Mouse (Mus musculus) spleen, adult 2 months (tissue): ENCODE results near the gene Gas1. TPM values are rescaled to one million over a fixed set of nuclear protein-coding genes. Genes with fewer than 3 reads are reported as not detected.

Experiments
- DNase-seq, 2 experiments: peaks; one replicate each; pipeline versions ENCODE4 v3.0.0 to v3.0.0-alpha.2; 2012 to 2021; ENCODE audit warnings: low spot score in 2 of 2, low read depth in 1 of 2
- H3K27ac ChIP-seq: fragments of 200-500 bp; 2 replicates; pipeline ENCODE4 v1.5.1; 2012; ENCODE audit warnings: low read length, inconsistent platforms; ENCODE audit not compliant: insufficient read depth
- H3K27me3 ChIP-seq: fragments of 200-500 bp; 2 replicates; pipeline ENCODE4 v1.6.1; 2012; ENCODE audit warnings: mild to moderate bottlenecking, moderate library complexity, low read length, inconsistent platforms; ENCODE audit not compliant: control insufficient read depth, insufficient read depth
- H3K36me3 ChIP-seq: fragments of 200-500 bp; 2 replicates; pipeline ENCODE4 v1.6.1; 2012; ENCODE audit warnings: mild to moderate bottlenecking, low read length, inconsistent platforms; ENCODE audit not compliant: control insufficient read depth, insufficient read depth
- H3K4me1 ChIP-seq: fragments of 200-500 bp; 2 replicates; pipeline ENCODE4 v1.6.1; 2011; ENCODE audit warnings: inconsistent platforms; ENCODE audit not compliant: control insufficient read depth, insufficient read depth, insufficient read length
- H3K4me3 ChIP-seq: fragments of 200-500 bp; 2 replicates; pipeline ENCODE4 v1.5.1; 2011; ENCODE audit warnings: mild to moderate bottlenecking, inconsistent platforms; ENCODE audit not compliant: insufficient read depth, insufficient read length; ENCODE audit errors: extremely low read depth
- CTCF ChIP-seq: fragments of 200-500 bp; IDR thresholded peaks from 2 replicates; pipeline ENCODE4 v1.5.1; 2011; ENCODE audit warnings: mild to moderate bottlenecking, inconsistent platforms; ENCODE audit not compliant: insufficient read depth, insufficient read length, insufficient replicate concordance; ENCODE audit errors: extremely low read depth
- POLR2A ChIP-seq: fragments of 200-500 bp; IDR thresholded peaks from 2 replicates; pipeline ENCODE4 v1.6.1; 2011; ENCODE audit warnings: low read depth, low read length, inconsistent platforms
- WGBS: fragments of 180-500 bp; shearing (Covaris S2); methylation state at CpG from one replicate; pipeline ENCODE4 v1.1.7; 2018; 5-methylcytosine and 5-hydroxymethylcytosine counted together
- polyA plus RNA-seq: library from polyadenylated mRNA; depleted of rRNA; stranded (reverse); fragments of >200 nt; gene quantifications from 2 replicates; pipeline ENCODE4 v1.2.3, GENCODE M21; 2012

The Gas1 gene
- polyA plus RNA-seq, 1 experiment, result 17.7 TPM

DNA sequence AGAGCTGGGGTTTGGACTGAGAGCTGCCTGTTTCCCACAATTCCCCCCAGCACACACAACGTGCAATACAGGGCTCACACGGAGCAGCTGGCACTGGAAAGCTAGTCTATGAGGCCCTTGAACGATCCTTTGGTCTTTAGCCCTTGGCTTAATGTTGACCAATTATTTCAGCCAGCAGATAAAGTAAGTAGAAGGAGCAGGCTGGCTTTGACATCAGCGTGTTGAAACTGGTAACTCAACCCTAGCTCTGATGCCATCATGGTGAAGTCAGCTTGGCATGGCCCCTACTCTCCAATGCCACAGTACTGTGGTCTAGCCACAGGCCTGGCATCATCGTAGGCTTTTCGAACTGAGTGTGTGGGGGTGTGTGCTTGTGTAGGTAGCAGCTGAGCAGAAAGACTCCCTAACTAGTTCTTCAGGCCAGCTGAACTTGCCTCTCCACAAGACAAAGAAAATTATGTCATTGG lies 30.0 kb upstream of the Gas1 start:
- no peak for DNase-seq
- no peak overlapping the region for H3K4me3 ChIP-seq
- no peak overlapping the region for H3K27ac ChIP-seq
- no peaks in the 10 kb centered on the region for H3K36me3 ChIP-seq
- 92% methylated on average over 6 of the region's 6 CpGs for WGBS
- no peaks in the 10 kb centered on the region for H3K4me1 ChIP-seq
- no peaks in the 10 kb centered on the region for H3K27me3 ChIP-seq
- no peak for TF ChIP-seq POLR2A
- no peak for TF ChIP-seq CTCF

GRCm38 (mm10) chr13:60204746-60205145 lies 27.6 kb upstream of the Gas1 start:
- Histone ChIP-seq H3K27me3 (no peaks in the 10 kb centered on the region), H3K4me1 (no peaks in the 10 kb centered on the region)
- WGBS, result 88% methylated on average over 6 of the region's 6 CpGs

GRCm38 (mm10) chr13:60193273-60193672 lies 16.1 kb upstream of the Gas1 start:
- Histone ChIP-seq H3K27ac (no peak overlapping the region), H3K27me3 (no peaks in the 10 kb centered on the region), H3K4me1 (no peaks in the 10 kb centered on the region), H3K36me3 (no peaks in the 10 kb centered on the region), H3K4me3 (no peak overlapping the region)
- TF ChIP-seq POLR2A (no peak), CTCF (no peak)
- DNase-seq, result no peak
- 13% methylated on average over 6 of the region's 6 CpGs for WGBS

More at GRCm38 (mm10) chr13:60204746-60205145, 27.6 kb upstream of the Gas1 start:
- H3K27ac ChIP-seq, result no peak overlapping the region
- DNase-seq, result no peak
- TF ChIP-seq CTCF (no peak), POLR2A (no peak)
- H3K36me3 ChIP-seq, result no peaks in the 10 kb centered on the region
- no peak overlapping the region for H3K4me3 ChIP-seq

DNA sequence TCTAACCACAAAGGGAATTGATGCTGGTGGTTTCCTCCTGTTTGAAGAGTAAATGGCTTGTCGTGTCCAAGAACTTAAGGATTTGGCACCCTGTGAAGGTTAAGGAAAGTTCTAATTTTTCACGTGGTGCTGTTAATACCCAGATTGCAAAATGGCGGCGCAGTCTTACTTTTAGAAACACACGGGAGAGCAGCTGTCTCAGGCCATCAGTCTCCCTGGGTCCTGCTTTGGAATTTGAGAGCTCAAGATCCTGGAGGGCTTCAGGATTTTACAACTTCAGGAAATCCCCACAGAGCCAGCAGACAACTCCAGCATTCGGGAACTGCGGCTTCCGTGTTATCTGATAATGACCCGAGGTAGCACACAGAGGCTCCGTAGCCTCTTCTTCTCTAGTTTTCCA lies 12.8 kb upstream of the Gas1 start:
- no peak for TF ChIP-seq CTCF
- DNase-seq, result no peak
- Histone ChIP-seq H3K36me3 (no peaks in the 10 kb centered on the region), H3K27me3 (no peaks in the 10 kb centered on the region), H3K4me3 (no peak overlapping the region), H3K27ac (no peak overlapping the region), H3K4me1 (no peaks in the 10 kb centered on the region)
- WGBS, result 69% methylated on average over 10 of the region's 10 CpGs

GRCm38 (mm10) chr13:60188952-60189351 lies 11.8 kb upstream of the Gas1 start:
- Histone ChIP-seq H3K27me3 (no peaks in the 10 kb centered on the region), H3K36me3 (no peaks in the 10 kb centered on the region), H3K27ac (no peak overlapping the region), H3K4me1 (no peaks in the 10 kb centered on the region), H3K4me3 (no peak overlapping the region)
- TF ChIP-seq CTCF, result no peak
- TF ChIP-seq POLR2A, result no peak
- no peak for DNase-seq
- WGBS, result 87% methylated on average over 8 of the region's 8 CpGs

GRCm38 (mm10) chr13:60187276-60187675 lies 10.1 kb upstream of the Gas1 start:
- no peak overlapping the region for H3K4me3 ChIP-seq
- WGBS, result 89% methylated on average over 2 of the region's 2 CpGs

GRCm38 (mm10) chr13:60182346-60182745 lies 5.2 kb upstream of the Gas1 start:
- 0 out of 2 replicates have a peak, but pooled peaks cover 2% of the 10 kb centered on the region for H3K27me3 ChIP-seq
- H3K4me3 ChIP-seq, result no peak overlapping the region
- DNase-seq, result no peak
- TF ChIP-seq POLR2A (no peak), CTCF (no peak)
- H3K4me1 ChIP-seq, result no peaks in the 10 kb centered on the region
- 83% methylated on average over 4 of the region's 4 CpGs for WGBS
- no peak overlapping the region for H3K27ac ChIP-seq
- no peaks in the 10 kb centered on the region for H3K36me3 ChIP-seq

More at GRCm38 (mm10) chr13:60187276-60187675, 10.1 kb upstream of the Gas1 start:
- no peak for TF ChIP-seq CTCF
- TF ChIP-seq POLR2A, result no peak
- no peaks in the 10 kb centered on the region for H3K4me1 ChIP-seq
- H3K27ac ChIP-seq, result no peak overlapping the region
- DNase-seq, result no peak
- no peaks in the 10 kb centered on the region for H3K36me3 ChIP-seq
- H3K27me3 ChIP-seq, result no peaks in the 10 kb centered on the region
